Mouse (Mus musculus) liver, embryonic 11.5 days (tissue): Measurements from ENCODE around the gene Tspan9. TPM values are rescaled to one million over a fixed set of nuclear protein-coding genes. Genes with fewer than 3 reads are reported as not detected.
A peak's percentile ranks its signal among the peaks of the same experiment; 100 is the strongest.

Experiments used
- ATAC-seq: fragments of 200-750 bp; cut with Nextera tagmentation; replicated peaks from 2 replicates; pipeline ENCODE4 v1.8.0; 2017; ENCODE audit warnings: moderate number of reproducible peaks, mild to moderate bottlenecking, moderate TSS enrichment, moderate library complexity; ENCODE audit not compliant: low FRiP score
- DNase-seq: peaks from one replicate; pipeline ENCODE4 v3.0.0-alpha.2; 2017; ENCODE audit warnings: low spot score
- H3K27ac ChIP-seq: fragments of 300-500 bp; sonication (generic); 2 replicates; pipeline ENCODE4 v1.5.1; 2014; ENCODE audit warnings: mild to moderate bottlenecking, low read depth, low read length, control low read depth
- H3K27me3 ChIP-seq: fragments of 300-500 bp; sonication (generic); replicated peaks from 2 replicates; pipeline ENCODE4 v1.6.1; 2014; ENCODE audit warnings: low read length, mixed read lengths; ENCODE audit not compliant: control insufficient read depth, insufficient read depth
- H3K36me3 ChIP-seq: fragments of 300-500 bp; sonication (generic); 2 replicates; pipeline ENCODE4 v1.6.1; 2014; ENCODE audit warnings: mild to moderate bottlenecking, low read length, moderate library complexity, mixed read lengths; ENCODE audit not compliant: control insufficient read depth, insufficient read depth
- H3K4me1 ChIP-seq: fragments of 300-500 bp; sonication (generic); replicated peaks from 2 replicates; pipeline ENCODE4 v1.6.1; 2014; ENCODE audit warnings: low read length, mixed read lengths; ENCODE audit not compliant: control insufficient read depth, insufficient read depth
- H3K4me2 ChIP-seq: fragments of 300-500 bp; sonication (generic); 2 replicates; pipeline ENCODE4 v1.6.1; 2014; ENCODE audit warnings: mild to moderate bottlenecking, control low read depth, moderate library complexity
- H3K4me3 ChIP-seq: fragments of 300-500 bp; sonication (generic); 2 replicates; pipeline ENCODE4 v1.5.1; 2014; ENCODE audit warnings: low read depth, low read length, control low read depth
- H3K9ac ChIP-seq: fragments of 300-500 bp; sonication (generic); 2 replicates; pipeline ENCODE4 v1.6.1; 2014; ENCODE audit warnings: low read depth, low read length, control low read depth
- H3K9me3 ChIP-seq: fragments of 300-500 bp; sonication (generic); 2 replicates; pipeline ENCODE4 v1.6.1; 2016; ENCODE audit warnings: low read length, inconsistent platforms, mixed read lengths; ENCODE audit not compliant: control insufficient read depth
- WGBS: fragments of 180-500 bp; shearing (Covaris S2); extraction: QIAGEN DNeasy Blood & Tissue Kit; methylation state at CpG from one replicate; pipeline ENCODE4 v1.1.7; 2014; 5-methylcytosine and 5-hydroxymethylcytosine counted together
- polyA plus RNA-seq: library from polyadenylated mRNA; unstranded; fragments of >200 nt; fragmentation: Nextera tagmentation; extraction: Ambion mirVana; gene quantifications from 2 replicates; pipeline ENCODE4 v1.2.1, GENCODE M21; 2014

Gene Tspan9
- polyA plus RNA-seq, 1 experiment from 2014 or later = 46.3 TPM

- ATAC-seq (no peak), DNase-seq (no peak)
- peaks cover 3% of the 10 kb centered on the region for H3K4me1 ChIP-seq
- no peak overlapping the region for H3K4me2 ChIP-seq
- 65% methylated on average over 5 of the region's 5 CpGs for WGBS
- no peaks in the 10 kb centered on the region for H3K36me3 ChIP-seq
- H3K9ac ChIP-seq = no peak overlapping the region
- H3K4me3 ChIP-seq = no peak overlapping the region
- no peaks in the 10 kb centered on the region for H3K9me3 ChIP-seq
- H3K27me3 ChIP-seq = no peaks in the 10 kb centered on the region
- H3K27ac ChIP-seq = no peak overlapping the region
These were observed 50.8 kb downstream of the Tspan9 start for GRCm38 (mm10) chr6:128092621-128093020.

DNA sequence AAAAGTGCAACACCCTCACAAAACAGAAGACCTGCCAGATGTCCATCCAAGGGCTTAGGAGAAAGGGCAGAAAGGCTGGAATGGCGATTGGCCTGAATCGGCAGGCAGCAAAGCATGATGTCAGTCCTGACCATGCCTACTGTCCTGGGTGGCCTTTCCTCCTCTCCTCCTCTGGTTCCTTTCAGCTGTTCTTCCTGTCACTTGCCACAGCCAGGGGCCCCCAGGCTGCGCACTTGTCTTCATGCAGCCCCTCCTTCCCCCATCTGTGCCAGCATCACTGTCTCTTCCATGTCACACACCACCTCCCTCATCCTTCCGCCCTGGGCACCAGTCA, 51.6 kb downstream of the Tspan9 start:
- H3K9ac ChIP-seq = no peak overlapping the region
- 80% methylated on average over 4 of the region's 4 CpGs for WGBS
- ATAC-seq = no peak

GRCm38 (mm10) chr6:128090985-128091832, 52.2 kb downstream of the Tspan9 start:
- Histone ChIP-seq H3K36me3 (no peaks in the 10 kb centered on the region), H3K27me3 (no peaks in the 10 kb centered on the region), H3K9me3 (no peaks in the 10 kb centered on the region), H3K4me1 (peaks cover 3% of the 10 kb centered on the region), H3K4me3 (no peak overlapping the region), H3K27ac (no peak overlapping the region), H3K9ac (no peak overlapping the region), H3K4me2 (no peak overlapping the region)
- DNase-seq (peak; percentile 47), ATAC-seq (0 out of 2 replicates have a peak, but pooled peaks have one; percentile 19)
- 27% methylated on average over 6 of the region's 6 CpGs for WGBS

More for the DNA sequence above, 51.6 kb downstream of the Tspan9 start:
- no peak for DNase-seq
- H3K27ac ChIP-seq = no peak overlapping the region
- no peaks in the 10 kb centered on the region for H3K36me3 ChIP-seq
- H3K4me1 ChIP-seq = peaks cover 3% of the 10 kb centered on the region
- H3K9me3 ChIP-seq = no peaks in the 10 kb centered on the region
- H3K4me2 ChIP-seq = no peak overlapping the region
- no peak overlapping the region for H3K4me3 ChIP-seq
- no peaks in the 10 kb centered on the region for H3K27me3 ChIP-seq

DNA sequence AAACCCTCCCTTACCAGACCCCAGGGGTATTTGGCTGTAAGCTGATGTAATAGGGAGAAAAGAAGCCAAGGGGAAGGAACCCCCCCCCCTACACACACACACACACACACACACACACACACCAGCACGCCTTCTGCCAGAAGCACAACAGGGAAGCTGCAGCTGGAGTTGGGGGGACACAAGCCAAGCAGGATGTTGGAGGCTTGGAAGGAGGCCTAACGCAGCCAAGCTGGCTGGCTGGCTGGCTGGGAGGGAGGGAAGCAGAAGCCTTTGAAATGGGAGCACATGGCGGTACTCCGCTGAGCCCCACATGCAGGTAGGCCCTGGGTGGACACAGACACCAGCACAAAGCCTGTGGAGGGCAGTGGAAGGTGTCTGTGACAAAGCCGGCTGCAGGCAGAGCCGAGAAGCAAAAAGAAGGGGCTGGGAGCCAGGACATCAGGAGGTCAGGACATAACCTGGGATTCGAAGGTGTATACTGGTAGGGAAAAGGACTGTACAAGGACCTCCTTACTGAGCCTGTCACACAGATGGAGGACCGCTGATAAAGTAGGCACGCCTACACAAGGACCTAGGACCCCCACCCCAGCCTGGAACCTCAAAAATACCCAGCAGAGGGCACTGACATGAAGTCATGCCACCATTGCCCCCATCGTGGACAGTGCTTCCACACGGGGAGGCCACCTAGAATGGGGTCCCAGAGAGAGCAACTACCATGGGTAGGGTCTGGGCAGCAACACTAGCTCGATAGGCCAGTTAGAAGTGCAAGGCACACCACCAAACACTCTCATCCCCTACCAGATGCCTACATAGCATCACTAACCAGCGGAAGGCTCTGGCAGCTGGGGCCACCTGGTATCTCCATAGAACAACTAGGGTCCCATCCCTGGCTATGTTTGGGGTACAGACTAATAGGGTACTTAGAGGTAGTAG, 53.4 kb downstream of the Tspan9 start:
- Histone ChIP-seq H3K9me3 (no peaks in the 10 kb centered on the region), H3K36me3 (no peaks in the 10 kb centered on the region), H3K4me2 (no peak overlapping the region), H3K4me3 (no peak overlapping the region), H3K27ac (no peak overlapping the region), H3K27me3 (no peaks in the 10 kb centered on the region), H3K9ac (no peak overlapping the region), H3K4me1 (peaks cover 3% of the 10 kb centered on the region)
- ATAC-seq (no peak), DNase-seq (no peak)
- WGBS = 81% methylated on average over 13 of the region's 13 CpGs

DNA sequence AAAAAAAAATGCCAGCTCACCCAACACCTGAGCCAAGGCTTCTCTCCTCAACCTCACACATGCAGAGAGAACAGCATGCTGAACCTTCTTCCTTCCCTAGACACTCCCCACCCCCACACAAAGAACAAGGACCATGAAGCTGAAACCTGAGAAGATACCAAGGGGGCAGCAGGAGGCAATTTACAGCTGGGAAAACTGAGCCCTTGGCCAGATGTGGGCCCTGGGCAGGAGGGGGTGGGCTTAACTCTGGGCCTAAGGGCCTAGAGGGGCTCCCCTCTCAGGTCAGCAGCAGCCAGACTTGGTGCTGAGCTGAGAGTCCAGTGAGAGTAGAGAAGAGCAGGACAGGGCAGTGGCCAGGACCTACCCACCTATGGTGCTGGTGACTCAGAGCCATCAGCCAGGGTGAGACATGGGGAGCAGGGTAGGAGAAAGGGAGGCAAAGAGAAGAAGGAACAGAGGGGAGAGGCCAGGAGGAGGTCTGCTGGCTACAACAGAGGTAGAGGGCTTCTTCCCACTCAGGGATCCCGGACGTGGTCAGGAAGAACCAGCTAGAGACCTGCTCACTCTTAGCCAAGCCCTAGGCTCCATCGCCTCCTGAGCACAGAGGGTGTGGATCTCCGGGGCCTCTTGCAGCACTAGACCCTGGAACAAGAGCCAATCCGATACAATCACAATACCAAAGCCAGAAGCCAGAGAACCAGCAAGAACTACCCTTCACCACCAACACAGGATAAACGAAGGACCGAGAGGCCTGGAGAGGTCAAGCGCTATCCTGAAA, 54.5 kb downstream of the Tspan9 start:
- DNase-seq (no peak), ATAC-seq (no peak)
- no peaks in the 10 kb centered on the region for H3K36me3 ChIP-seq
- peaks cover 3% of the 10 kb centered on the region for H3K4me1 ChIP-seq
- no peaks in the 10 kb centered on the region for H3K27me3 ChIP-seq
- 76% methylated on average over 8 of the region's 8 CpGs for WGBS
- H3K9me3 ChIP-seq = no peaks in the 10 kb centered on the region
- no peak overlapping the region for H3K4me3 ChIP-seq
- H3K9ac ChIP-seq = no peak overlapping the region
- H3K4me2 ChIP-seq = no peak overlapping the region
- no peak overlapping the region for H3K27ac ChIP-seq

DNA sequence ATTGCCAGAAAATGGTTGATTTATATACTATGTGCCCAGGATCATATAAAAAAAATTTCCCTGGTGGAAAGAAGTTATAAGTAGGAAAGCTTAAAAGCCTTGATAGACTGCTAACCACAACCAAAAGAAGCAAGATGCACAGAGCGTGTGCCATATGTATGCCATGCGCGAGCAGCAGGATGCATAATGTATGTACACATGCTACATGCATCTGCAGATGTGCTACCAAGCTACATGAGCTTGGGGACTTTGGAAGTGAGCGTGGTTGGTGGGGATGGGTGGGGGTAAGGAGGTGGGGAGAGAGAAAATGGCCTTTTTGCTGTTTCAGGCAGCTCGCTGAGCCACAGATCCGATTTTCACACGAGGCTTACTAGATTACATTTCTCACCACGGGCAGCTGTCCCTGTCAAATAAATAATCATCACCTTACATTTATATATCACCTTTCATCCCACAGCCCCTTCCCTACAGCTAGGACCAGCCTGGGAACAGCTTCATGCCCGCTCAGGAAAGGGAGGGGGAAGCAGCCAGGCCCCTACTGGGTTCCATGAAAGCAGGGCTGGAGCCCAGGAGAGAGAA, 57.8 kb downstream of the Tspan9 start:
- 68% methylated on average over 9 of the region's 9 CpGs for WGBS
- no peaks in the 10 kb centered on the region for H3K27me3 ChIP-seq
- no peak overlapping the region for H3K4me2 ChIP-seq
- no peak overlapping the region for H3K9ac ChIP-seq
- H3K9me3 ChIP-seq = no peaks in the 10 kb centered on the region
- DNase-seq (no peak), ATAC-seq (no peak)
- H3K4me3 ChIP-seq = no peak overlapping the region
- peaks cover 3% of the 10 kb centered on the region for H3K4me1 ChIP-seq
- H3K36me3 ChIP-seq = 0 out of 2 replicates have a peak, but pooled peaks cover 2% of the 10 kb centered on the region
- H3K27ac ChIP-seq = no peak overlapping the region

DNA sequence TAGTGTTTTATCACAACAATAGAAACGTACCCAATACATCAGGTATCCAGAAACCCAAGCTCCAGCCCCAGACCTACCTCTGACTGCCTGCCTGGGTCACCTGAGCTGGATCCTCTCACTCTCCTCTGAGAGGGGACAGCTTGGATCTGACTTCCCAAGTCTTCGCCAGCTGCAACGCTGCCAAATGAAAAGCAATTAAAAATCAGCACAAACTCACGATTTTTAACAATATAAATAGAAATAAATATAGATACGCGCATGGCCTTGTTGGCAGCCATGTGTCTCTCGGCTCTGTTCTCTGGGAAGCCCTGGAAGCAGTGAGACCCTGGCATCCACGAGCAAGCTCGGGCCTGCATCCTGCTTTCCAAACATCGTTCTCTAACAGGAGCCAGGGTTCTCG, 60.1 kb downstream of the Tspan9 start:
- DNase-seq (no peak), ATAC-seq (no peak)
- Histone ChIP-seq H3K36me3 (0 out of 2 replicates have a peak, but pooled peaks cover 2% of the 10 kb centered on the region), H3K27ac (no peak overlapping the region), H3K9ac (no peak overlapping the region), H3K4me1 (no peaks in the 10 kb centered on the region; the same call in 1 of the 2 replicates), H3K4me2 (no peak overlapping the region), H3K27me3 (no peaks in the 10 kb centered on the region), H3K9me3 (no peaks in the 10 kb centered on the region), H3K4me3 (no peak overlapping the region)
- 83% methylated on average over 11 of the region's 11 CpGs for WGBS

- no peak for DNase-seq
- ATAC-seq = no peak
- Histone ChIP-seq H3K27ac (no peak overlapping the region), H3K9me3 (no peaks in the 10 kb centered on the region), H3K4me3 (no peak overlapping the region), H3K36me3 (0 out of 2 replicates have a peak, but pooled peaks cover 2% of the 10 kb centered on the region), H3K4me1 (no peaks in the 10 kb centered on the region), H3K27me3 (no peaks in the 10 kb centered on the region), H3K4me2 (no peak overlapping the region), H3K9ac (no peak overlapping the region)
- 73% methylated on average over 5 of the region's 5 CpGs for WGBS
These were observed 61.6 kb downstream of the Tspan9 start for GRCm38 (mm10) chr6:128081781-128082180.
